Mouse (Mus musculus) embryonic fibroblast, embryonic 13.5 days (primary cell): ENCODE results near the gene Acbd6. TPM values are rescaled to one million over a fixed set of nuclear protein-coding genes. Genes with fewer than 3 reads are reported as not detected.

ENCODE experiments used
- H3K27ac ChIP-seq: 2 replicates; pipeline ENCODE4 v1.5.1; 2012; ENCODE audit warnings: low read length, control low read depth, inconsistent platforms; ENCODE audit not compliant: insufficient read depth
- H3K4me1 ChIP-seq: 2 replicates; pipeline ENCODE4 v1.6.1; 2011; ENCODE audit warnings: low read length; ENCODE audit not compliant: control insufficient read depth, insufficient read depth
- H3K4me3 ChIP-seq: 2 replicates; pipeline ENCODE4 v1.5.1; 2011; ENCODE audit warnings: mild to moderate bottlenecking, control low read depth, low read length; ENCODE audit not compliant: insufficient read depth
- CTCF ChIP-seq: IDR thresholded peaks from 2 replicates; pipeline ENCODE4 v1.5.1; 2011; ENCODE audit warnings: mild to moderate bottlenecking, control low read depth, low read length, moderate library complexity, borderline replicate concordance; ENCODE audit not compliant: insufficient read depth
- POLR2A ChIP-seq: IDR thresholded peaks from 2 replicates; pipeline ENCODE4 v1.6.1; 2011; ENCODE audit warnings: low read depth, mild to moderate bottlenecking, control low read depth, low read length, moderate library complexity
- polyA plus RNA-seq: library from polyadenylated mRNA; stranded (reverse); fragments of >200 nt; gene quantifications from 2 replicates; pipeline ENCODE4 v1.2.4, GENCODE M21; 2011; ENCODE audit warnings: low read depth; ENCODE audit not compliant: missing spikeins, insufficient read length

The Acbd6 gene
- polyA plus RNA-seq, 1 experiment = 59.2 TPM

- Histone ChIP-seq H3K27ac (no peak overlapping the region), H3K4me3 (peak overlapping the region; percentile 84)
- no peak for TF ChIP-seq POLR2A
- TF ChIP-seq CTCF = no peak
Observed at GRCm38 (mm10) chr1:155557642-155558011, 293 bp upstream of the Acbd6 start.

DNA sequence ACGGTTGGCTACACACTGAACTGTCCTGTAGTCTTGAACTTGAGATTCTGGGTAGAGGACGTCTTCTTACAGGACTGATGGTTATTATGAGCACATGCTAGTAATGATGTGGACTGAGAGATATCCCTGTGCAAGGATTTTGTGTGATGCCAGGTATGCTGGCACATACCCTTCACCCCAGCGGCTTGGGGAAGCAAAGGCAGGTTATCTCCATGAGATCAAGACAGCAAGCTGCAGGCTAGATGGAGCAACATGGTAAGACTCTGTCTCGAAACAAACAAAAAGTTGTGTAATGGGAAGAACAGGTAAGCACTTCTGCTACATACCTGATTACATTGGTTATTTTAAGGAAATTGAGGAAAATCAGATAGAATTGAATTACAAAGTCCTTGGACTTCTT is 2.1 kb downstream of the Acbd6 start:
- H3K4me3 ChIP-seq = no peak overlapping the region
- H3K4me1 ChIP-seq = no peaks in the 10 kb centered on the region; the same call in none of the 2 replicates
- no peak overlapping the region for H3K27ac ChIP-seq
- TF ChIP-seq CTCF (no peak), POLR2A (no peak)

More at GRCm38 (mm10) chr1:155557642-155558011, 293 bp upstream of the Acbd6 start:
- no peaks in the 10 kb centered on the region; the same call in none of the 2 replicates for H3K4me1 ChIP-seq

GRCm38 (mm10) chr1:155560678-155561077 is 2.8 kb downstream of the Acbd6 start:
- TF ChIP-seq POLR2A = no peak
- Histone ChIP-seq H3K4me1 (no peaks in the 10 kb centered on the region; the same call in none of the 2 replicates), H3K4me3 (no peak overlapping the region), H3K27ac (no peak overlapping the region)

- Histone ChIP-seq H3K27ac (no peak overlapping the region), H3K4me1 (no peaks in the 10 kb centered on the region; the same call in none of the 2 replicates), H3K4me3 (no peak overlapping the region)
- TF ChIP-seq CTCF = no peak
- TF ChIP-seq POLR2A = no peak
Observed at GRCm38 (mm10) chr1:155562206-155562605, 4.3 kb downstream of the Acbd6 start.

DNA sequence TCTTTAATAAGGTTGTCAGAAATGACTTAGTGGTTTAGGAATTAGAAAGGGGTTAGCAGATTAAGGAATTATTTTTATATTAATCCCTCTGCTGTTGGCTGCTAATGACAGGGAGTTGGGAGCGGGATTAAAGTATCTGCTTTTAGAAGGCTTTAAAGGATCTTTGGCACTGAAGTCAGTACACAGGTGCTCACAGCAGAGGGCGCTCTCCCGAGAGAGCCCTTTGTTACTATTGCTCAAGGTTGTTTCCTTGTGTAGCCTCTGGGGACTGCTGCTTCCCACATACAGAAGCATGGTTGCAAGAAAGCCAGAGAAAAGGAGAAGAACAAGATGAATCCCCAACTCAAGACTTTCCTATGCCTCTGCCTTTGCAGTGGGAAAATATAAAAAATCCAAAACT is 6.8 kb downstream of the Acbd6 start:
- no peak overlapping the region for H3K4me3 ChIP-seq
- no peaks in the 10 kb centered on the region; the same call in none of the 2 replicates for H3K4me1 ChIP-seq
- TF ChIP-seq CTCF (peak; percentile 43; the same call in 1 of the 2 replicates), POLR2A (no peak)
- H3K27ac ChIP-seq = no peak overlapping the region

GRCm38 (mm10) chr1:155568133-155568532 is 10.2 kb downstream of the Acbd6 start:
- no peak overlapping the region for H3K27ac ChIP-seq
- no peak for TF ChIP-seq POLR2A
- TF ChIP-seq CTCF = no peak
- no peaks in the 10 kb centered on the region for H3K4me1 ChIP-seq
- H3K4me3 ChIP-seq = no peak overlapping the region

DNA sequence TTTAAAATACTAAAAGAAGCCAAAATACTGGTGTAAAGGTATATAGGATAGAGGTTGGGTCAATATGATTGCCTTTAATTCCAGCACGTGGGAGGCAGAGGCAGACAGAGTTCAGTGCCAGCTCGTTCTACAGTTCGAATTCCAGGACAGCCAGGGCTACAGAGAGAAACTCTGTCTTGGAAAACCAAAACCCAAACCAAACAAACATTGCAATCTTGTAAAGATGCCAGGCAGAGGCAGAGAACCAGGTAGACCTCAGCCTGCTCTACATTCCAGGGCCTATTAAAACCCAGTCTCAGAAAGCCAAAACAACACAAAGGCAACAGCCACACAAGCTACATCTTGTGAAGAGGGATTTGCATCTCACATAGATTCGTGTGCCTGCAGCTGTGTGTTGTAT is 11.4 kb downstream of the Acbd6 start:
- no peak overlapping the region for H3K4me3 ChIP-seq
- no peak overlapping the region for H3K27ac ChIP-seq
- no peaks in the 10 kb centered on the region for H3K4me1 ChIP-seq
- no peak for TF ChIP-seq POLR2A
- TF ChIP-seq CTCF = no peak

DNA sequence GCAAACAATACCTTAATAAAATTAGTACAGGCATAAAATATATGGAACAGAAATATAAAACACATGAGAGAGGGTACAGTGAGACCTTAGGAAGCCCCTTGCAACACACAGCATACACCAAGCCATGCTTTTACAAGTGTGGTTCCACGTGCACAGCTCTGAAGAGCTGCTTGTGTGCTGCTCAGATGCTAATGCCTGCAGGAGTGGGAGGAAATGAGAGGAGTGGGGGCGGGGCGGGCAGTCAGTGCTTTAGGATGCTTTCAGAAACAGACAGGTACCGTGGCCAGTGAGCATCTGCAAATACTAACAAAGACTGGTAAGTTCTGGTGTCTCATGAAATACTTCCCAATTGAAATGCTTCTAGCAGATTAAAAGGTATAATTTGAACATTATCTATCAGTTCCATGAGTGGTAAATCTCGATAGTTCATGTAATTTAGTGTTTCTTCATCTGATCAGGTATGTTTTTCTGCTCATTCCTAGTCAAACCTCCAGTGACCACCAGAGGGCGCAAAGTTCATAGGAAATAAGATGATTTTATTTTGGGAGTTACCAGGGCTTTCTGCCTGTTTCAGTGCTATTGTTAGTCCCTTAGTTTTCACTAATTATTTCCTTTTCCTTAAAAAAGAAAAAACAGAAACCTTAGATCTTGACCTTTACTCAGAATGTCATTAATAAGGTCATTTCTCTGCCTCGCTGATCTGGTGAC is 17.2 kb downstream of the Acbd6 start:
- no peak overlapping the region for H3K4me3 ChIP-seq
- H3K4me1 ChIP-seq = no peaks in the 10 kb centered on the region
- TF ChIP-seq POLR2A = no peak
- H3K27ac ChIP-seq = no peak overlapping the region

DNA sequence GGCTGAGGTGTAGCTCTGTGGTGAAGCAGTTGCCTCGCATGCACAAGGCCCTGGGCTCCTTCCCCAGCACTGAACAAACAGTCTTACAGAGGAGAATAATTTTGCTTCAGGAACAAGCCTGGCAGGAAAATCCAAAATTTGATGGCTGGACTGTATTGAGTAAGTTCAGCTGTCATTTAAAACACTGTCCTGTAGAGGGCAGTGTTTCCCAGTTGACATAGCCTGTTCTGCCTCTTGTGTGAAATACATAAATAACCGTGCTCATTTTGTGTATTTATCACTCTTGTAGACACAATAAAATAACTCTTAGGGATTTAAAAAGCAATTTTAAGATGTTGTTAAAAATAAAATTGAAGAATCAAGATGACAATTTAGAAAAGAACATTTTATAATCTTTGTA is 18.5 kb downstream of the Acbd6 start:
- H3K4me1 ChIP-seq = no peaks in the 10 kb centered on the region
- no peak overlapping the region for H3K27ac ChIP-seq
- TF ChIP-seq CTCF (no peak), POLR2A (no peak)
- H3K4me3 ChIP-seq = no peak overlapping the region

GRCm38 (mm10) chr1:155577316-155577715 is 19.4 kb downstream of the Acbd6 start:
- no peaks in the 10 kb centered on the region for H3K4me1 ChIP-seq

More at GRCm38 (mm10) chr1:155577316-155577715, 19.4 kb downstream of the Acbd6 start:
- no peak overlapping the region for H3K4me3 ChIP-seq
- TF ChIP-seq POLR2A = no peak
- TF ChIP-seq CTCF = no peak
- H3K27ac ChIP-seq = no peak overlapping the region
